Mouse (Mus musculus) inflammation-experienced regulatory T-cells, adult 6 months (primary cell): Measurements from ENCODE around the gene Lin54. TPM values are rescaled to one million over a fixed set of nuclear protein-coding genes. Genes with fewer than 3 reads are reported as not detected.

Source experiments
- ATAC-seq: one replicate; pipeline ENCODE4 v1.8.0; 2017
- polyA plus RNA-seq, 3 experiments: library from polyadenylated mRNA; unstranded; fragments of 100-300 nt; shearing (Covaris generic); gene quantifications; one replicate each; pipeline ENCODE4 v1.2.1; 2017

The Lin54 gene
- 10 to 100 TPM in 1 of 3 experiments, 1 to 10 TPM in 2; 8.2 to 10.3 (median 9.2) TPM for polyA plus RNA-seq

GRCm38 (mm10) chr5:100500458-100500961, at the start of gene Lin54:
Gene Lin54, minus strand, starts transcription at chr5:100500639.
- ATAC-seq, result peak; percentile 85

DNA sequence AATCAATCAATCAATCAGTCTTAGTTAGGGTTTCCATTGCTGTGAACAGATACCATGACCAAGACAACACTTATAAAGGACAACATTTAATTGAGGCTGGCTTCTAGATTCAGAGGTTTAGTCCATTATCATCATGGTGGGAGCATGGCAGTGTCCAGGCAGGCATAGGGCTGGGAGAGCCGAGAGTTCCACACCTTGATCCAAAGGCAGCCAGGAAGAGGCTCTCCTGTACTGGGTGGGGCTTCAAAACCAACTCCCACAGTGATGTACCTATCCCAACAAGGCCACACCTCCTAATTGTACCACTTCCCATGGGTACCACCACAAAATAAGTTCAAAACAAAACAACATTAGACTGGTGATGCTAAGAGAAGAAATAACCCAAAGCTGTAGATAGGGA, 49.7 kb upstream of the Lin54 start:
- ATAC-seq, result no peak

GRCm38 (mm10) chr5:100549311-100549710, 48.9 kb upstream of the Lin54 start:
- no peak for ATAC-seq

- ATAC-seq, result no peak
Observed at GRCm38 (mm10) chr5:100548236-100548635, 47.8 kb upstream of the Lin54 start.

- no peak for ATAC-seq
Observed at GRCm38 (mm10) chr5:100546294-100547080, 46.0 kb upstream of the Lin54 start.

DNA sequence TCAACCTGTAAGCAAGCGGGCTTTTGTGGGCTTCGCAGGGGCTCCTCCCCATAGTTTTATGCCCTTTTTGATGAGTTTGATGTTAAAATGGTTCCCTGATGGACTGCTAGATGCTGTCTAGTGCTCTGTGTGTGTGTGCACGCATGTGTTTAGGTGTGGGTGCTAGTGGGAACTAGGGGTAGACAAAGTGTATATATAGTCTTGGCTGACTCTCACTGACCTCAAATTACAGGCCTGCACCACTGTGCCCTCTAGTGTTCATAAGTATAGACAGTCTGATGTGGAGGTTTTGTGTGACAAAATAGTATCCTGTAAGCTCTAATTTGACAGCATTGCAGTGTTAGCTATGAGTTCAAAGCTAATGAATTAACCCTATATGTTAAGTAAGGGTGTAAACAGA, 36.2 kb upstream of the Lin54 start:
- ATAC-seq, result peak; percentile 79

DNA sequence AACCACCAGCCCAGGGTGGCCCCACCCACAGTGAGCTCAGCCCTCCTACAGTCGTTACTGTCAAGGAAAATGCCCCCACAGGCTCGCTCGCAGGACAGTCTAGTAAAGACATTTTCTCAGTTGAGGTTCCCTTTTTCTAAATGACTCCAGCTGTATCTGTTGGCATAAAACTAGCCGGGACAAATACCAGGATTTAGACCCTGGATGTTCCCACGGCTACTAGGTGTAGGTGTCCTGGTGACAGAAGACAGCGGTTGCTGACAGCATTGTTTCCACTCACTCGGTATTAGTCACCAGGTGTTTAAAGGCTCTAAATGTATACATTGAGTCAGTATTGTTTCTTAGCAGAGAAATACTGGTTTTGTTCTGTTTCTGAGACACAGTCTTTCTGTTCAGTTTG, 35.4 kb upstream of the Lin54 start:
- peak; percentile 71 for ATAC-seq

- ATAC-seq, result peak; percentile 95
Observed at GRCm38 (mm10) chr5:100526164-100526563, 25.7 kb upstream of the Lin54 start.

- ATAC-seq, result no peak
Observed at GRCm38 (mm10) chr5:100525620-100526019, 25.2 kb upstream of the Lin54 start.

GRCm38 (mm10) chr5:100524921-100525320, 24.5 kb upstream of the Lin54 start:
- ATAC-seq, result no peak

GRCm38 (mm10) chr5:100523331-100523730, 22.9 kb upstream of the Lin54 start:
- no peak for ATAC-seq

- no peak for ATAC-seq
Observed at GRCm38 (mm10) chr5:100520223-100520622, 19.8 kb upstream of the Lin54 start.

DNA sequence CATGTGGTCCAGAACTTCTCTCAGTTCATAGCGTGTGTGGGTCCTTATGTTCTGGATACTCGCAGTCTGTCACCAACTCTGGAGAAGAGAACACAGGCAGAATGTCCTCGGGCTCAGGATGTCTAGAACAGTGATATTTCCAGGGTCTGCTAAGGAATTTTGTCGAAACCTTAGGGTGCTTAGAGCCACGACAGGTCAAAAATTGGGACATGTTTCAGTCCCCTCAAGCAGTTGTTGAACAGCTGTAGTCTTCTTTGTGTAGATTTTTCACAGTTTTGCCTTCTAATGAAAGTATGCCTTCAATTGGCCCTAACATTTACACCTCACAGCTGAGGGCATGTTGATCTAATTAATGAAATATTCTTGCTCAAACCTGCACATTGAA, 18.6 kb upstream of the Lin54 start:
- ATAC-seq, result no peak

DNA sequence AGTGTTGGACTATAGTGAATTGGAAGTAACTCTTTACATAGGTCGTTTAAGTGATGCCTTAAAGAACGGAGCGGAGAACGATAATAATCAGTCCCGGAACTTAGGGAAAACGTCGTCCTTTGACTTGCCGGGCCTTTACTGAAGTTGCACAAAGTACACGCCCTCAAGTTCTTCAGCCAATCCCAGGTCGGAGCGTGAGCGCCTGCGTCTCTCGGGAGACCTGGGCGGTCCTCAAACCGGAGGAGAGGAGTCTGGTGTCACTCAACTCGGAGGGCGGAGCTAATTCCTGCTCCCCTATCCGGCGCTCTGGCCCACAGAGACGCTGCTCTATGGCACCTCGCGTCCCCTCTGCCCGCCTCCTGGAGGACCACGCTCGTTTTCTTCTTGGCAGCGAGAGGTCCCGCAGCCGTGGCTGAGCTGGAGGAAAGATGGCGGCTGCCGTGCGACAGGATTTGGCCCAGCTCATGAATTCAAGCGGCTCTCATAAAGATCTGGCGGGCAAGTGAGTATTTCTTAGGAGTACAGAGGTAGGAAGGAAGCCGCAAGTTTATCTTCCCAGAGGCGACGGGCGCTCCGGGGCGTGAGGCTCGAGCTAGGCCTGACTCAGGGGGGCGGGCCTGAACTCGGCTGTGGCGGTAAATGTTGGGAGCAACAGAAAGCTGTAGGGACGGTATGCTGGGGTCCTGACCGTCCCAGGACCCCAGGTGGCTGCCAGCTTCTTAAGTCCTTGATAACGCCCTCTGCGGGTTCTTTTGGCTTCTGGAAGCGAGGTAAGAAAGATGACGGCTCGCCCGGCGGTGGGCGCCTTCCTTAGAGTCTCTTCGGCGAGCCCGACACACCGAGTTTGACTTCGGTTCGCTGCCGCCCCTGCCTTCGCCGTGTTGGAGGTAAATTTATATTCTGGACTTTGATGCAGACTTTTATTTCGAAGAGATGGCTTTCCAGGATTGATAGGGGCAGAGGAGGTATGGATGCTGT, 17.9 kb upstream of the Lin54 start, which contains the start of gene Cops4:
Cops4 (plus strand) TSS at position 261 of the 978 bp plus-strand sequence.
- ATAC-seq, result peak; percentile 100

DNA sequence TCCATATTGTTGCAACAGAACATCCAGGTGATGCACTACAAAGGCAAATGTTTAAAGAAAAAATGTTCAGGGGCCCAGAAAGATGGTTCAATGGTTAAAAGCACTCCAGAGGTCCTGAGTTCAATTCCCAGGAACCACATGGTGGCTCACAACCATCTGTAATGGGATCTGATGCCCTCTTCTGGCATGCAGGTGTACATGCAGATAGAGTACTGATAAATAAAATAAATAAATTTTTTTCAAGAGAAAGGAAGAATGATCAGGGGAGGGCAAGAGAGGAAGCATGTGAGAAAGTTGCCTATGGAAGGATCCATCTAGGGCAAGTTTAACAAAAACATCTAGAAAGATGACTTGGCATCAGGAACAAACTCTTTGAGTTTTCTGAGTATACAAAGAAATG, 12.1 kb upstream of the Lin54 start:
- ATAC-seq, result no peak

GRCm38 (mm10) chr5:100509247-100509646, 8.8 kb upstream of the Lin54 start:
- peak; percentile 28 for ATAC-seq

DNA sequence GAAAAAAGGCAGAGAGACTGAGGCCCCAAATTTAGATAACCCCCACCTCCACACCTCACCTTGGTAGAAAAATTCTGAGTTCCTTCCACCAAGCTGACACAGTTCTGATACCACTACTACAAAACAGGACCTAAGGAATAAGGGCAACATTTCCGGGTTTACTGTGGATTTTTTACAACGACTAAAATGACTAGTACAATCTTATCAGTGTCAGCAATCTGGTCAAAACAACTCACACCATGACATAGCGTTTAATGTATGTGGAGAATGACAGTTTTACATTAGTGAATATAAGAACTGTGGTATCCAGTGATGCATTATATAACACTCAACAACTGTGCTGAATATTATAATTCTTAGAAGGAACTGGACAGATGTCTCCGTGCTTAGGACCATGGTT, 828 bp upstream of the Lin54 start:
- no peak for ATAC-seq

GRCm38 (mm10) chr5:100499831-100500304, 571 bp downstream of the Lin54 start:
- ATAC-seq, result peak; percentile 9

- ATAC-seq, result no peak
Observed at GRCm38 (mm10) chr5:100499243-100499642, 1.2 kb downstream of the Lin54 start.

GRCm38 (mm10) chr5:100498436-100499180, 1.8 kb downstream of the Lin54 start:
- peak; percentile 64 for ATAC-seq

DNA sequence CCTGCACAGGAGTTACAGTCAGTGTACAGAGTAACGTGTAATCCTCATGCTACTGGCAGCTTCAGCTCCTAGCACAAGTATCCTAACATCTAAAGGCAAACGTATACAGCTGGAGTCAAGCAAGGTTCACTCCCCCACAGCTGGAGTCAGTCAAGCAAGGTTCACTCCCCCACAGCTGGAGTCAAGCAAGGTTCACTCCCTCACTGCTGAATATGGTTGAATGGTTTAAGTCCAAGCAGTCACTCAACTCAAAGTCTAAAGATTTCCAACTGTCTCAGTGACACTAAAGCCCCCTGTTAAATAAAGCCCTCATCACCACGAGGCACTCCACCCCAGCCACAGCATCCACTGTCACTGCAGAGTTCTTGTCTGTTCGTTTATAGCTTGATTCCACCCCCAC, 8.7 kb downstream of the Lin54 start:
- ATAC-seq, result no peak

DNA sequence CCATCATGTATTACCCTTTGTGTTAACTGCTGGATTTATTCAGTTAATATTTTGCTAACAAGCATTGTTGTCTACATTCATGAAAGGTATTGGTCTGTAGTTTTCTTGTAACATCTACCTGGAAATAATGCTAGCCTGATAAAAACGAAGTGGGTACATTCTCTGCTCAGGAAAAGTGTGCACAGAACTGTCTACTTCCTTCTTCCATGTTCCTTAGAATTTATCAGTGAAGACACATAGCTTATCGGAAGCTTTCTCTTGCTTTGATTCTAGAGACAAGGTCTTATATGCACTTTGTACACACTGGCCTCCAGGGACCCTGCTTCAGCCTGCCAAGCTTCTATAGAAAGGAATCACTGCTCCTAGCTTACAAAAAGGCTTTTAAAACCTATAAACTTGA, 11.1 kb downstream of the Lin54 start:
- no peak for ATAC-seq
